In the genomic region with DNA sequence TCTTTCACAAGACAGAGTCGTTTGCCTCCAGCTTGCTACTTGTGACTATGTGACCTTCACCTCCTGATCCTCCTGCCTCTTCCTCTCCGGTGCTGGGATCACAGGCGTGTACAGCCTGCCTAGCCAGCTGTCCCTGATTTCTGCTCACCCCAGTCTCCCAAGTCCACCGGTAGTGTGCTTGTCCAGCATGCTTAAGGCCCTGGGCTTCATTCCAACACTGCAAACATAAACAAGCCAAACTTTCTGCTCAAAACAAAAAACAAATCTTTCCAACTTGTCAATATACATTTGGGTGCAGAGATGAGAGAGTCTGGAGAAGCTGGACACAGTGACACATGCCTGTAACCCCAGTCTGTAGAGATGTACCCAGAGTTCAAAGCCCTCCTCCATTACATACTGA, we compare ENCODE assay signal across 10 mouse cellular contexts. TPM values are rescaled to one million over a fixed set of nuclear protein-coding genes. Genes with fewer than 3 reads are reported as not detected.
DNase-seq lines count a peak whose midpoint lies in the region; ATAC-seq and TF ChIP-seq lines count a peak whose summit lies in the region.
"Had no signal": no experiment of that assay in that cellular context is flagged by ENCODE, and none has a peak within 500 bp of the region (broad histone marks: within the 10 kb centered on the region; RNA-seq: fewer than 3 reads in every experiment).

No protein-coding gene starts in this region.

- ATAC-seq in heart, embryonic 12.5 days (ENCODE audit: insufficient number of reproducible peaks, low FRiP score): no peak
- ATAC-seq in heart, embryonic 11.5 days (replicated peaks; ENCODE audit: insufficient number of reproducible peaks, low FRiP score, low TSS enrichment): no peak
- ATAC-seq in midbrain, embryonic 15.5 days (replicated peaks): no peak
- ATAC-seq in midbrain, postnatal 0 days (ENCODE audit: low FRiP score): no peak
- no peak for ATAC-seq in neural tube, embryonic 15.5 days (ENCODE audit: low FRiP score)
- no peak for ATAC-seq in CD4-positive, CD25-positive, alpha-beta regulatory T cell, adult 4 months
- ATAC-seq: forebrain, embryonic 16.5 days had no signal

- 0 out of 2 replicates have a peak overlapping the region, but pooled peaks have one; percentile 18 for H3K27ac ChIP-seq in heart, embryonic 12.5 days (ENCODE audit: poor library complexity, severe bottlenecking)
- H3K27ac ChIP-seq in heart, embryonic 11.5 days (ENCODE audit: low read depth, low read length): no peak overlapping the region
- no peak overlapping the region for H3K27ac ChIP-seq in midbrain, embryonic 15.5 days
- H3K27ac ChIP-seq in midbrain, postnatal 0 days (ENCODE audit: low read depth, low read length): no peak overlapping the region
- H3K27ac ChIP-seq in neural tube, embryonic 15.5 days (replicated peaks): no peak overlapping the region

- no peaks in the 10 kb centered on the region for H3K36me3 ChIP-seq in heart, embryonic 12.5 days
- no peaks in the 10 kb centered on the region for H3K36me3 ChIP-seq in heart, embryonic 11.5 days (ENCODE audit: control insufficient read depth, insufficient read depth, low read length)
- H3K36me3 ChIP-seq in midbrain, embryonic 15.5 days (replicated peaks): no peaks in the 10 kb centered on the region; the same call in 1 of the 2 replicates
- peaks cover 9% of the 10 kb centered on the region for H3K36me3 ChIP-seq in midbrain, postnatal 0 days (ENCODE audit: insufficient read depth, low read length)
- H3K36me3 ChIP-seq in neural tube, embryonic 15.5 days: peaks cover 23% of the 10 kb centered on the region

- H3K4me1 ChIP-seq in heart, embryonic 12.5 days (replicated peaks): peaks cover 64% of the 10 kb centered on the region
- H3K4me1 ChIP-seq in heart, embryonic 11.5 days (ENCODE audit: control insufficient read depth, insufficient read depth, low read length): peaks cover 55% of the 10 kb centered on the region
- H3K4me1 ChIP-seq in midbrain, embryonic 15.5 days: peaks cover 33% of the 10 kb centered on the region
- H3K4me1 ChIP-seq in midbrain, postnatal 0 days (ENCODE audit: insufficient read depth, low read length): peaks cover 12% of the 10 kb centered on the region
- peaks cover 53% of the 10 kb centered on the region for H3K4me1 ChIP-seq in neural tube, embryonic 15.5 days

- peak overlapping the region; percentile 9; the same call in 1 of the 2 replicates for H3K4me2 ChIP-seq in heart, embryonic 12.5 days
- H3K4me2 ChIP-seq in heart, embryonic 11.5 days: no peak overlapping the region
- H3K4me2 ChIP-seq in midbrain, embryonic 15.5 days: 0 out of 2 replicates have a peak overlapping the region, but pooled peaks have one; percentile 8
- no peak overlapping the region for H3K4me2 ChIP-seq in midbrain, postnatal 0 days (ENCODE audit: low read depth, low read length, poor library complexity, severe bottlenecking)
- peak overlapping the region; percentile 5; the same call in 1 of the 2 replicates for H3K4me2 ChIP-seq in neural tube, embryonic 15.5 days

- whole genome bisulfite sequencing in heart, embryonic 12.5 days: 41% methylated on average over 4 of the region's 4 CpGs
- 61% methylated on average over 4 of the region's 4 CpGs for WGBS in heart, embryonic 11.5 days (ENCODE audit: insufficient replicate concordance)
- 66% methylated on average over 4 of the region's 4 CpGs for WGBS in midbrain, embryonic 15.5 days
- 52% methylated on average over 4 of the region's 4 CpGs for WGBS in midbrain, postnatal 0 days
- 53% methylated on average over 4 of the region's 4 CpGs for WGBS in neural tube, embryonic 15.5 days

- no peaks in the 10 kb centered on the region for H3K27me3 ChIP-seq in heart, embryonic 12.5 days (replicated peaks)
- 0 out of 2 replicates have a peak, but pooled peaks cover 2% of the 10 kb centered on the region for H3K27me3 ChIP-seq in heart, embryonic 11.5 days (ENCODE audit: control insufficient read depth, insufficient read depth, low read length)
- no peaks in the 10 kb centered on the region for H3K27me3 ChIP-seq in midbrain, embryonic 15.5 days (replicated peaks)
- no peaks in the 10 kb centered on the region for H3K27me3 ChIP-seq in midbrain, postnatal 0 days (ENCODE audit: insufficient read depth, low read length)
- H3K27me3 ChIP-seq in neural tube, embryonic 15.5 days (replicated peaks): no peaks in the 10 kb centered on the region

- H3K9ac ChIP-seq in heart, embryonic 12.5 days: no peak overlapping the region
- H3K9ac ChIP-seq in heart, embryonic 11.5 days (ENCODE audit: low read depth, low read length): no peak overlapping the region
- H3K9ac ChIP-seq in midbrain, embryonic 15.5 days: no peak overlapping the region
- H3K9ac ChIP-seq in midbrain, postnatal 0 days (replicated peaks; ENCODE audit: low read length, poor library complexity, severe bottlenecking): no peak overlapping the region
- no peak overlapping the region for H3K9ac ChIP-seq in neural tube, embryonic 15.5 days (replicated peaks)

- no peaks in the 10 kb centered on the region for H3K9me3 ChIP-seq in heart, embryonic 12.5 days (replicated peaks)
- no peaks in the 10 kb centered on the region for H3K9me3 ChIP-seq in heart, embryonic 11.5 days (replicated peaks; ENCODE audit: control insufficient read depth, low read length)
- no peaks in the 10 kb centered on the region for H3K9me3 ChIP-seq in midbrain, embryonic 15.5 days
- H3K9me3 ChIP-seq in midbrain, postnatal 0 days (ENCODE audit: low read length): no peaks in the 10 kb centered on the region
- no peaks in the 10 kb centered on the region for H3K9me3 ChIP-seq in neural tube, embryonic 15.5 days (replicated peaks)

- H3K4me3 ChIP-seq in heart, embryonic 12.5 days: no peak overlapping the region
- H3K4me3 ChIP-seq in heart, embryonic 11.5 days (ENCODE audit: low read depth, low read length): no peak overlapping the region
- H3K4me3 ChIP-seq in midbrain, embryonic 15.5 days: no peak overlapping the region
- H3K4me3 ChIP-seq in midbrain, postnatal 0 days (ENCODE audit: low read depth, low read length): no peak overlapping the region
- no peak overlapping the region for H3K4me3 ChIP-seq in neural tube, embryonic 15.5 days (replicated peaks)

- DNase-seq in midbrain, postnatal 0 days (ENCODE audit: low spot score): no peak
- DNase-seq in kidney, postnatal 14 days: peak; percentile 64
- no peak for DNase-seq in thymus, postnatal 36 days
- DNase-seq: midbrain, embryonic 14.5 days had no signal

- no peak for TF ChIP-seq CTCF in midbrain, postnatal 0 days (IDR thresholded peaks at IDR 0.05)

RNA-seq across cellular contexts. Expression of gene Sh3bp5, which starts 3.5 kb away (rescaled TPM):
- polyA plus RNA-seq in heart, embryonic 12.5 days (2016; fragmentation: Nextera tagmentation; extraction: Ambion mirVana): 29.9 and 30.2 TPM in 2 replicates
- polyA plus RNA-seq in heart, embryonic 11.5 days (2014; fragmentation: Nextera tagmentation; extraction: Ambion mirVana): 10.9 and 16.8 TPM in 2 replicates
- 151 and 161 TPM in 2 replicates for polyA plus RNA-seq in midbrain, embryonic 15.5 days (2015; fragmentation: Nextera tagmentation; extraction: Ambion mirVana)
- total RNA-seq in midbrain, postnatal 0 days (2014; rRNA removed): 61.7 and 76.5 TPM in 2 replicates
- polyA plus RNA-seq in midbrain, postnatal 0 days (2015; fragmentation: Nextera tagmentation; extraction: Ambion mirVana): 141 and 165 TPM in 2 replicates
- 131 and 150 TPM in 2 replicates for polyA plus RNA-seq in neural tube, embryonic 15.5 days (2015; fragmentation: Nextera tagmentation; extraction: Ambion mirVana)
- 10 to 100 TPM; 15.4 to 16.8 TPM for polyA plus RNA-seq in CD4-positive, CD25-positive, alpha-beta regulatory T cell, adult 4 months (2017; shearing (Covaris generic))

Comparison
In these comparisons a context has a peak if more than half of its experiments do, and no peak if none do; other contexts are left out.
1. H3K4me2 ChIP-seq: peak in heart, embryonic 12.5 days (single experiment), midbrain, embryonic 15.5 days (single experiment) and neural tube, embryonic 15.5 days (single experiment); none in heart, embryonic 11.5 days (single experiment) and midbrain, postnatal 0 days (single experiment).